Mouse (Mus musculus) forebrain, embryonic 11.5 days (tissue): ENCODE measurements around the gene Lima1. TPM values are rescaled to one million over a fixed set of nuclear protein-coding genes. Genes with fewer than 3 reads are reported as not detected.

Experiments
- polyA plus RNA-seq: library from polyadenylated mRNA; unstranded; fragments of >200 nt; fragmentation: Nextera tagmentation; extraction: Ambion mirVana; gene quantifications from 2 replicates; pipeline ENCODE4 v1.2.1, GENCODE M21; 2014

Gene Lima1
- polyA plus RNA-seq, 1 experiment from 2014 or later, result 40.5 TPM

Other genes with a start within 250 kb of the Lima1 start
- 201 and 217 TPM in 2 replicates for gene Racgap1, start 223.8 kb downstream of the Lima1 start, polyA plus RNA-seq
- gene Asic1, start 205.1 kb downstream of the Lima1 start, polyA plus RNA-seq, result 3.9 and 5.3 TPM in 2 replicates
- 134 and 142 TPM in 2 replicates for gene Smarcd1, start 173.3 kb downstream of the Lima1 start, polyA plus RNA-seq
- not detected in 2 replicates for gene Gm17349, start 170.0 kb downstream of the Lima1 start, polyA plus RNA-seq
- 0.35 and 0.53 TPM in 2 replicates for gene Gpd1, start 157.9 kb downstream of the Lima1 start, polyA plus RNA-seq
- gene Cox14, start 149.8 kb downstream of the Lima1 start, polyA plus RNA-seq, result 140 and 154 TPM in 2 replicates
- gene Cers5, start 102.6 kb downstream of the Lima1 start, polyA plus RNA-seq, result 59.2 and 59.7 TPM in 2 replicates
- not detected in 2 replicates for gene Fam186a, start 91.6 kb upstream of the Lima1 start, polyA plus RNA-seq
- 37.4 and 42.8 TPM in 2 replicates for gene Larp4, start 94.6 kb upstream of the Lima1 start, polyA plus RNA-seq
- 27.9 and 28.3 TPM in 2 replicates for gene Dip2b, start 163.2 kb upstream of the Lima1 start, polyA plus RNA-seq